Comparison of ENCODE assay signal across 20 mouse cellular contexts in the genomic region with DNA sequence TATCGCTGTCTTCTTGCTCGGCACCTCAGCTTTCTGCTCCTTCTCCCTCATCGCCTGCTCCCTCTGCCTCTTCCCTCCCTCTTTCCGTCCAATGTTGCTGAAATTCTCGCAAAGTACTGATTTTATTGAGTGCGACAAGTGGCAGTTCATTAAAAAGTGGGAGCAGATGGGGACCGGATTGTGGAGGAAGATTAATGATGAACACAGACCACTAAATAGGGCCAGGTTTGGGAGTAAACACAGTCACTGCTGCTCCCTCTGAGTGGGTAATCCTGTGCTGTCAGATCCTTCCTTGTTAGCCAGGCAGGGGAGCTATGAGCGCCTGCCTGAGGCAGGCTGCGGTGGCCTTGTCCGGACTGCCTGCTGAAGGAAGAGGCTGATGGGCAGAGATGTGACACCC.
A peak's percentile ranks its signal among the peaks of the same experiment; 100 is the strongest.
DNase-seq lines count a peak whose midpoint lies in the region; ATAC-seq lines count a peak whose summit lies in the region.
"Had no signal": no experiment of that assay in that cellular context is flagged by ENCODE, and none has a peak within 500 bp of the region (broad histone marks: within the 10 kb centered on the region; RNA-seq: fewer than 3 reads in every experiment).

No protein-coding gene starts in this region.

- 85% methylated on average over 10 of the region's 10 CpGs for WGBS in midbrain, embryonic 11.5 days
- WGBS in midbrain, embryonic 10.5 days = 85% methylated on average over 10 of the region's 10 CpGs
- WGBS in limb, embryonic 11.5 days = 29% methylated on average over 10 of the region's 10 CpGs
- 75% methylated on average over 10 of the region's 10 CpGs for WGBS in forebrain, embryonic 16.5 days

- no peak overlapping the region for H3K9ac ChIP-seq in midbrain, embryonic 11.5 days (ENCODE audit: low read length)
- no peak overlapping the region for H3K9ac ChIP-seq in limb, embryonic 11.5 days (ENCODE audit: low read length)
- no peak overlapping the region for H3K9ac ChIP-seq in forebrain, embryonic 16.5 days (replicated peaks; ENCODE audit: low read depth, low read length)
- H3K9ac ChIP-seq: forebrain, embryonic 13.5 days; heart, embryonic 15.5 days; hindbrain, embryonic 13.5 days had no signal

- no peaks in the 10 kb centered on the region for H3K27me3 ChIP-seq in midbrain, embryonic 11.5 days (ENCODE audit: control insufficient read depth, insufficient read depth, low read length)
- no peaks in the 10 kb centered on the region; the same call in 1 of the 2 replicates for H3K27me3 ChIP-seq in midbrain, embryonic 10.5 days (ENCODE audit: low read depth, poor library complexity, severe bottlenecking)
- H3K27me3 ChIP-seq in limb, embryonic 11.5 days (ENCODE audit: control insufficient read depth, insufficient read depth, low read length) = no peaks in the 10 kb centered on the region
- H3K27me3 ChIP-seq in forebrain, embryonic 16.5 days (replicated peaks; ENCODE audit: control insufficient read depth, insufficient read depth, low read length) = no peaks in the 10 kb centered on the region
- H3K27me3 ChIP-seq: heart, embryonic 15.5 days had no signal

- peak; percentile 33 for DNase-seq in layer of hippocampus, adult 11-12 months (ENCODE audit: low spot score)
- no peak for DNase-seq in layer of hippocampus, adult 9-10 months (ENCODE audit: low spot score)
- DNase-seq in midbrain, embryonic 11.5 days (ENCODE audit: low spot score, missing footprints) = peak; percentile 60
- no peak for DNase-seq in midbrain, embryonic 10.5 days (ENCODE audit: low spot score)
- peak; percentile 43 for DNase-seq in limb, embryonic 11.5 days (ENCODE audit: low spot score)
- DNase-seq: adrenal gland, postnatal 14 days; cerebellum, adult 2 months; cerebellum, postnatal 10 days; gastrocnemius, postnatal 10 days; heart, adult 18-20 months; heart, postnatal 14 days had no signal

- no peak overlapping the region for H3K27ac ChIP-seq in midbrain, embryonic 11.5 days (ENCODE audit: low read depth, low read length)
- H3K27ac ChIP-seq in midbrain, embryonic 10.5 days (replicated peaks) = no peak overlapping the region
- no peak overlapping the region for H3K27ac ChIP-seq in limb, embryonic 11.5 days (replicated peaks; ENCODE audit: low read depth, low read length)
- H3K27ac ChIP-seq in forebrain, embryonic 16.5 days (ENCODE audit: low read length) = no peak overlapping the region
- H3K27ac ChIP-seq: embryonic facial prominence, embryonic 10.5 days; forebrain, embryonic 13.5 days; heart, embryonic 15.5 days; hindbrain, embryonic 13.5 days had no signal

- H3K4me3 ChIP-seq in midbrain, embryonic 11.5 days (ENCODE audit: low read depth, low read length) = no peak overlapping the region
- H3K4me3 ChIP-seq in midbrain, embryonic 10.5 days = no peak overlapping the region
- H3K4me3 ChIP-seq in limb, embryonic 11.5 days (ENCODE audit: low read depth, low read length) = no peak overlapping the region
- no peak overlapping the region for H3K4me3 ChIP-seq in forebrain, embryonic 16.5 days (replicated peaks; ENCODE audit: low read length)
- H3K4me3 ChIP-seq: embryonic facial prominence, embryonic 10.5 days; forebrain, embryonic 13.5 days; heart, embryonic 15.5 days; hindbrain, embryonic 13.5 days had no signal

- no peaks in the 10 kb centered on the region for H3K9me3 ChIP-seq in midbrain, embryonic 11.5 days (ENCODE audit: control insufficient read depth, low read length)
- H3K9me3 ChIP-seq in midbrain, embryonic 10.5 days (replicated peaks) = peaks cover 10% of the 10 kb centered on the region
- peaks cover 2% of the 10 kb centered on the region; the same call in 1 of the 2 replicates for H3K9me3 ChIP-seq in limb, embryonic 11.5 days (ENCODE audit: control insufficient read depth, low read length)
- H3K9me3 ChIP-seq in forebrain, embryonic 16.5 days (ENCODE audit: control insufficient read depth, low read length) = no peaks in the 10 kb centered on the region

- no peaks in the 10 kb centered on the region for H3K36me3 ChIP-seq in midbrain, embryonic 11.5 days (ENCODE audit: control insufficient read depth, insufficient read depth, low read length)
- H3K36me3 ChIP-seq in midbrain, embryonic 10.5 days = no peaks in the 10 kb centered on the region
- no peaks in the 10 kb centered on the region for H3K36me3 ChIP-seq in limb, embryonic 11.5 days (ENCODE audit: control insufficient read depth, insufficient read depth, low read length)
- no peaks in the 10 kb centered on the region for H3K36me3 ChIP-seq in forebrain, embryonic 16.5 days (ENCODE audit: control insufficient read depth, insufficient read depth)
- H3K36me3 ChIP-seq: embryonic facial prominence, embryonic 10.5 days; heart, embryonic 15.5 days; hindbrain, embryonic 13.5 days had no signal

- no peak overlapping the region for H3K4me2 ChIP-seq in midbrain, embryonic 11.5 days
- no peak overlapping the region for H3K4me2 ChIP-seq in limb, embryonic 11.5 days (ENCODE audit: low read depth, severe bottlenecking)
- no peak overlapping the region for H3K4me2 ChIP-seq in forebrain, embryonic 16.5 days (ENCODE audit: low read length)
- H3K4me2 ChIP-seq: forebrain, embryonic 13.5 days; heart, embryonic 11.5 days; heart, embryonic 15.5 days; hindbrain, embryonic 13.5 days had no signal

- no peak for ATAC-seq in midbrain, embryonic 11.5 days (ENCODE audit: low FRiP score)
- ATAC-seq in limb, embryonic 11.5 days (ENCODE audit: insufficient number of reproducible peaks, low FRiP score, low TSS enrichment, low read depth) = no peak
- no peak for ATAC-seq in megakaryocyte, adult 5-6 weeks (ENCODE audit: poor library complexity, severe bottlenecking)
- no peak for ATAC-seq in forebrain, embryonic 16.5 days
- ATAC-seq: activated CD4-positive, CD25-positive, alpha-beta regulatory T cell, adult 4 months; forebrain, embryonic 13.5 days; Patski had no signal

- H3K4me1 ChIP-seq in midbrain, embryonic 11.5 days (ENCODE audit: control insufficient read depth, insufficient read depth, low read length) = no peaks in the 10 kb centered on the region
- H3K4me1 ChIP-seq in midbrain, embryonic 10.5 days = peaks cover 8% of the 10 kb centered on the region; the same call in 1 of the 2 replicates
- 0 out of 2 replicates have a peak, but pooled peaks cover 6% of the 10 kb centered on the region for H3K4me1 ChIP-seq in limb, embryonic 11.5 days (ENCODE audit: control insufficient read depth, insufficient read depth, low read length)
- H3K4me1 ChIP-seq in forebrain, embryonic 16.5 days (replicated peaks; ENCODE audit: control insufficient read depth, insufficient read depth, low read length) = no peaks in the 10 kb centered on the region
- H3K4me1 ChIP-seq: heart, embryonic 15.5 days; hindbrain, embryonic 13.5 days had no signal

Comparison
In these comparisons a context has a peak if more than half of its experiments do, and no peak if none do; other contexts are left out.
1. DNase-seq: peak in layer of hippocampus, adult 11-12 months (single experiment), midbrain, embryonic 11.5 days (single experiment) and limb, embryonic 11.5 days (single experiment); none in layer of hippocampus, adult 9-10 months (single experiment) and midbrain, embryonic 10.5 days (single experiment).